Mouse (Mus musculus) testis, adult 2 months (tissue): ENCODE data around the gene Rrnad1. TPM values are rescaled to one million over a fixed set of nuclear protein-coding genes. Genes with fewer than 3 reads are reported as not detected.

Experiments
- H3K27ac ChIP-seq: fragments of 200-500 bp; 2 replicates; pipeline ENCODE4 v1.5.1; 2012; ENCODE audit warnings: low read depth, low read length; ENCODE audit not compliant: control insufficient read depth, insufficient read depth
- H3K27me3 ChIP-seq: fragments of 200-500 bp; 2 replicates; pipeline ENCODE4 v1.6.1; 2012; ENCODE audit warnings: mild to moderate bottlenecking, low read length, moderate library complexity; ENCODE audit not compliant: control insufficient read depth, insufficient read depth
- H3K36me3 ChIP-seq: fragments of 200-500 bp; 2 replicates; pipeline ENCODE4 v1.6.1; 2012; ENCODE audit warnings: mild to moderate bottlenecking, low read length; ENCODE audit not compliant: control insufficient read depth, insufficient read depth
- H3K4me1 ChIP-seq: fragments of 200-500 bp; 2 replicates; pipeline ENCODE4 v1.6.1; 2012; ENCODE audit warnings: low read length; ENCODE audit not compliant: control insufficient read depth, insufficient read depth
- H3K4me3 ChIP-seq: fragments of 200-500 bp; 2 replicates; pipeline ENCODE4 v1.5.1; 2012; ENCODE audit warnings: low read depth, mild to moderate bottlenecking, low read length, moderate library complexity, mixed read lengths; ENCODE audit not compliant: control insufficient read depth
- CTCF ChIP-seq: fragments of 200-500 bp; IDR thresholded peaks from 2 replicates; pipeline ENCODE4 v1.5.1; 2012; ENCODE audit warnings: low read depth, mild to moderate bottlenecking, inconsistent platforms, low read length, moderate library complexity; ENCODE audit not compliant: control insufficient read depth, insufficient read depth, insufficient replicate concordance
- POLR2A ChIP-seq: fragments of 200-500 bp; IDR thresholded peaks from 2 replicates; pipeline ENCODE4 v1.6.1; 2012; ENCODE audit warnings: low read depth, mild to moderate bottlenecking, inconsistent platforms, low read length, moderate library complexity; ENCODE audit not compliant: control insufficient read depth
- polyA plus RNA-seq: library from polyadenylated mRNA; depleted of rRNA; stranded (reverse); fragments of >200 nt; gene quantifications from 2 replicates; pipeline ENCODE4 v1.2.3, GENCODE M21; 2012

The Rrnad1 gene
- polyA plus RNA-seq, 1 experiment = 22.2 TPM

DNA sequence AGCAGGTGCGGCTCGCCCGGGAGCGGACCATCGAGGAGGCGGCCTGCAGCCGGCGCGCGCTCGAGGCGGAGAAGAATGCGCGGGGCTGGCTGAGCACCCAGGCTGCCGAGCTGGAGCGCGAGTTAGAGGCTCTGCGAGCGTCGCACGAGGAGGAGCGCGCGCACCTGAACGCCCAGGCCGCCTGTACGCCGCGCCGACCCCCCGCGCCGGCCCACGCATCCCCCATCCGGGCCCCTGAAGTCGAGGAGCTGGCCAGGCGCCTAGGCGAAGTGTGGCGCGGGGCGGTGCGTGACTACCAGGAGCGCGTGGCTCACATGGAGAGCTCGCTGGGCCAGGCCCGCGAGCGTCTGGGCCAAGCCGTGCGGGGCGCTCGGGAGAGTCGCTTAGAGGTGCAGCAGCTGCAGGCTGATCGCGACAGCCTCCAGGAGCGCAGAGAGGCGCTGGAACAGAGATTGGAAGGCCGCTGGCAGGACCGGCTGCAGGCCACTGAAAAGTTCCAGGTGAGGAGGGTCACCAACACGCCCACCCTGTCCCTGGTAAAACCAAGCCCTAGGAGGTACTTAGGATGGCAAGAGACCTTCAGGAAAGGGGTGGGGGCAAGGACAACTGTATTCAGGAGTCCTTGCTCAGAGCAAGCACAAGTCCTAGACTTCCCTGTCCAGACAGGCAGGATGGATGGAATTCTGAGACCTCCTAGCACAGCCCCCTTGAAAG is 41.1 kb upstream of the Rrnad1 start:
- no peak for TF ChIP-seq POLR2A
- TF ChIP-seq CTCF = no peak
- no peak overlapping the region for H3K27ac ChIP-seq

DNA sequence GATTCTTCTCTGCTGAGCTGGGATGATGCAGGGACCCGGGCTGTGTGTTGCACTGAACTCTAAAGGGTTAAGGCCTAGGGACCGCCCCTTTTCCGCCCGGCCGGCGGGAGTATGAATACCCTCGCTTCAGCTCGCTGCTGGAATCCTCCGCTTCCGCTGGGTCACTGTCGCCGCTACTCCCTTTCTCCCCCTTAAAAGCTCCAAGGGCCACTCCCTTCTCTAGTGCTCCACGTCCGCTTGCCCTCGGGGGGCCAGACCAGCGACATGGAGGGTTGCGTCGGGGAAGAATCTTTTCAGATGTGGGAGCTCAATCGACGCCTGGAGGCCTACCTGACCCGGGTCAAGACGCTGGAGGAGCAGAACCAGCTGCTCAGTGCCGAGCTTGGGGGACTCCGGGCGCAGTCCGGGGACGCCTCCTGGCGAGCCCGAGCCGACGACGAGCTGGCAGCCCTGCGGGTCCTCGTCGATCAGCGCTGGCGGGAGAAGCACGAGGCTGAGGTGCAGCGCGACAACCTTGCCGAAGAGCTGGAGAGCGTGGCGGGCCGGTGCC is 40.5 kb upstream of the Rrnad1 start, which contains the start of gene Nes:
Gene Nes, plus strand, starts transcription at position 140 of the 550 bp plus-strand sequence.
- H3K4me1 ChIP-seq = peaks cover 11% of the 10 kb centered on the region
- TF ChIP-seq POLR2A (no peak), CTCF (no peak)
- peak within 1 kb of the TSS; percentile 74 for H3K4me3 ChIP-seq
- H3K36me3 ChIP-seq = no peaks in the 10 kb centered on the region
- H3K27me3 ChIP-seq = no peaks in the 10 kb centered on the region
- H3K27ac ChIP-seq = no peak within 1 kb of the TSS

More for the DNA sequence above, 41.1 kb upstream of the Rrnad1 start:
- Histone ChIP-seq H3K36me3 (no peaks in the 10 kb centered on the region), H3K4me1 (peaks cover 11% of the 10 kb centered on the region), H3K4me3 (peak overlapping the region; percentile 74), H3K27me3 (no peaks in the 10 kb centered on the region)

DNA sequence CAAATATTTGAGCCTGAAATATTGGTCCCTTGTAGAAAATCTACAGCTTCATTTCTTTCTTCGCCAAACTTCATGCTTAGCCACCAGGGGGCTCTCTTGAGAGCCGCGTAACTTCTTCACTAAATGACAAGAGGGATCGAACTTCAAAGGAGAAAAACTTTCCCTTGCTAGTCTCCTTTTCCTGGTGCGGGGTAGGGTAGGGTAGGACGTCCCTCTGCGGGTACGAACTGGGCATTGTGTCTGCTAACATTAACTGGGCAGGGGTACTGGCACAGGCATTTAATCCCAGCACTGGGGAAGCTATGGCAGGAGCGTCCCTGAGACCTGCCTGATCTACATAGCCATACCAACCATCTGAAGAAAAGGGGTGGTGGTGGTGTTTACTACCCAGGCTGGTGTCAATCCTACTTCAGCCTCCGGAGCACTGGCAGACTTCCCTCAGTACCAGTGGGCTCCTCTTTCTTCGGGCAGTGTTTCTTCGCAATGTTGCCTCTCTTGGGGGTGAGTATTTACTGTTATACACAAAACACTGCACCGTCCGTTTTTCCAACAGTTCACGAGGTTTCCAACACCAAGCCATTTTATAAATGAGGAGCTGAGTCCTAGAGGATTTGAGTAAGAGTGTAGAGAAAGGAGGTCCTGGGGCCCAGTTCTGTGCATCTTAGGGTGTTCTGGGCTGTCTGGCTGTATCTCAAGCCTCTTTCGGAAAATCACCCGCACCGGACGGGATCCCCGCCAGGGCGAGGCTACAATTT is 39.8 kb upstream of the Rrnad1 start:
- Histone ChIP-seq H3K36me3 (no peaks in the 10 kb centered on the region), H3K27me3 (no peaks in the 10 kb centered on the region), H3K27ac (no peak overlapping the region), H3K4me1 (peaks cover 11% of the 10 kb centered on the region), H3K4me3 (peak overlapping the region; percentile 74)
- TF ChIP-seq POLR2A (no peak), CTCF (no peak)

DNA sequence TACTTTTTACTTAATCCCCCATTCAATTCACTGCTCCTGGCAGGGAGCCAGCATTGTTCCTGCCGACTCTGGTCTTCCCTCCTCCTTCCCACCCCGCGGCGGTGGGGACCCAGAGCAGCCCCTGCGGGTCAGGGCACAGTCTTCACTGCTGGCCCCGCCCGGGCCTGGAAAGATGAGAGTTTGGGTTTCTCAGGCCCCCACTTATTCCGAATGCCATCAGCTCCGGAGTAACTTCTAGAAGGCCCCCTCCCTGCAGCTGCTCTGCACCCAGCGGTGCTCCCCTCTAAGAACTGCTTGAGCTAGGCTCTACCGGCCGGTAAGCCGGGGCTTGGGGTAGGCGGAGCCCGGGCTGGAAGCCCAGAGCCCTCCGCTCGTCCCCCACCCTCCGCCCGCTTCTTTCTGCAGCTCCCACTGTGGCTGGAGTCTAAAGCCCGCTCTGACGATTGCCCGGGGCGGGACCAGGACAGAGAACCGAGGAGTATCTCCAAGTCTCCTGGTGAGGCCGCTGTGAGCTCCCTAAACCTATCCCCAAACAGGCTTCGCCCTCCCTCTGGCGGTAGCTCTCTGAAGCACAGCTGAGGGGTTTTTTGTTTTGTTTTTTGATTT is 30.2 kb upstream of the Rrnad1 start:
- TF ChIP-seq CTCF (peak; percentile 66; the same call in 1 of the 2 replicates), POLR2A (no peak)
- no peaks in the 10 kb centered on the region for H3K36me3 ChIP-seq
- no peak overlapping the region for H3K27ac ChIP-seq
- no peaks in the 10 kb centered on the region; the same call in 1 of the 2 replicates for H3K27me3 ChIP-seq
- H3K4me1 ChIP-seq = peaks cover 7% of the 10 kb centered on the region
- H3K4me3 ChIP-seq = peak overlapping the region; percentile 64

DNA sequence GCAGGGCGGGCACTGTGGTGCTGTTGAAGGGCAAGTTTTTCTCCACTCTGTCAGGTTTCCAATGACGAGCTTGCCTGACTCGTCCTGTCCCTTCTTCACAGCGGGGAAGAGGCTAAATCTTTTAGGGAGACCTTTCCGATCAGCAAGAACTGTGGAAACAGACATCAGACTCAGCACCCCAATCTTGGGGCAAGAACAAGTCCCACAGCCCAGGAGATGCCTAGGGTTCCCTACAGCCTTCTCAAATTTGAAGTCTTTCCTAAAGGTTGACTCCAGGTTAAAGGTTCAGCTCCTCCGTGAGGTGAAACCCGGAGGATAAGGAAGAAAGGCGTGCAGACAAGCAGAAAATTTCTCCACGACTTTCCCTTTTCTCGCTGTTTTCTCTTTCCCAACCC is 29.7 kb upstream of the Rrnad1 start:
- Histone ChIP-seq H3K27me3 (no peaks in the 10 kb centered on the region; the same call in 1 of the 2 replicates), H3K4me1 (peaks cover 7% of the 10 kb centered on the region), H3K36me3 (no peaks in the 10 kb centered on the region), H3K4me3 (peak overlapping the region; percentile 64), H3K27ac (no peak overlapping the region)
- TF ChIP-seq CTCF (no peak), POLR2A (no peak)

DNA sequence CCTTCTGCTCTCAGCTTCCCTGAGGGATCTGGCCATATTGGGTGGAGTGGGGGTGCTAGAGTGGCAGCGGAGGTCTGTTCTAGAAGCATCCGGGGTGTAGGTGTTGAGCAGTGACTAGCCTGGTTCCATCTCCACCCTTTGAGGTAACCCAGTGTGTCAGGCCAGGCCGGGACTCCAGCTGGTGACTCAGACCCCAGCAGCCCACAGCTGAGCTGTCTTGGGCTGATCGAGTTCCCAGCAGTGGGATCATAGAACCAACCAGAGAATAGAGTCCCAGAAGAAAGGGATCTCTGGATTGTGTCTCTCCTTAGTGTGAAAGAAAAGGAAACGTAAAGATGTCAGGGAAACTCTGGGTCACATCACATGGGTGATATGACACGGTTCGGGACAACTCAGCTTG is 28.9 kb upstream of the Rrnad1 start:
- no peaks in the 10 kb centered on the region; the same call in 1 of the 2 replicates for H3K27me3 ChIP-seq
- H3K4me3 ChIP-seq = no peak overlapping the region
- H3K4me1 ChIP-seq = peaks cover 7% of the 10 kb centered on the region
- H3K27ac ChIP-seq = no peak overlapping the region
- H3K36me3 ChIP-seq = no peaks in the 10 kb centered on the region
- TF ChIP-seq POLR2A (no peak), CTCF (no peak)

DNA sequence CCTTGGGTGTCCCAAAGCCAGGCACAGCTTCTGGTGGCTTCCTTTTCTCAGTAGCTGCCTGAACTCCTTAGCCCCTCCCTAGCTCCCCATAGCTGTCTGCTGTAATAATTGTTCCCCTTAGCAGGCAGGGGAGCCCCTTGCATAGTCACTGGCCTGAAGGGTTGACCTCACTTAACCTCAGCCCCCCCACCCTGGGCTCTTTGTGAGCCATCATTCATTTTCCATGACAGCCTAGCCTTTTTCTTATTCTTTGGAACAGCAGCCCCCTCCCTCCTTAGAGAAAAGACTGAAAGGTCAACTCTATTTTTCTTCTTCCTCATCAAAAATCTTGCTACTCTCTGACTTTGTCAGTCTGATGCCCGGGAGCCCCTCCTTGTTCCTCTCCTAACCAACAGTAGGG is 28.4 kb upstream of the Rrnad1 start:
- Histone ChIP-seq H3K36me3 (no peaks in the 10 kb centered on the region), H3K27ac (no peak overlapping the region), H3K4me3 (no peak overlapping the region), H3K4me1 (peaks cover 7% of the 10 kb centered on the region), H3K27me3 (no peaks in the 10 kb centered on the region; the same call in 1 of the 2 replicates)
- no peak for TF ChIP-seq POLR2A
- no peak for TF ChIP-seq CTCF
